Mouse (Mus musculus) cerebellum, postnatal 36 days (tissue): Measurements from ENCODE around the gene Ccdc61.

ENCODE experiments used
- DNase-seq, 2 experiments: peaks; one replicate each; pipeline ENCODE4 v3.0.0; 2021 to 2022; ENCODE audit warnings: mixed read lengths in 2 of 2

Ccdc61 gene

GRCm38 (mm10) chr7:18848395-18848794 is 61.8 kb downstream of the Ccdc61 start:
- DNase-seq = no peak

- DNase-seq = no peak
Measured at GRCm38 (mm10) chr7:18844811-18845210, 65.4 kb downstream of the Ccdc61 start.

- DNase-seq = no peak
Measured at GRCm38 (mm10) chr7:18841174-18841567, 69.0 kb downstream of the Ccdc61 start.
